Mouse (Mus musculus): ENCODE results near the gene Capn2. TPM values are rescaled to one million over a fixed set of nuclear protein-coding genes. Genes with fewer than 3 reads are reported as not detected.

Capn2 gene
- polyA plus RNA-seq, 1 experiment from 2014 or later = 51.4 TPM

GRCm38 (mm10) chr1:182430676-182431075, 86.7 kb downstream of the Capn2 start:
- ATAC-seq (replicated peaks; ENCODE audit: low FRiP score) (no peak), DNase-seq (ENCODE audit: low spot score) (no peak)
- H3K36me3 ChIP-seq (ENCODE audit: control insufficient read depth, insufficient read depth, low read length) = peaks cover 5% of the 10 kb centered on the region; the same call in 1 of the 2 replicates
- H3K27me3 ChIP-seq (replicated peaks; ENCODE audit: control insufficient read depth, insufficient read depth, low read length) = no peaks in the 10 kb centered on the region
- peaks cover 5% of the 10 kb centered on the region; the same call in 1 of the 2 replicates for H3K4me1 ChIP-seq (replicated peaks; ENCODE audit: control insufficient read depth, insufficient read depth, low read length)
- no peak overlapping the region for H3K4me3 ChIP-seq (ENCODE audit: low read depth, low read length)
- H3K27ac ChIP-seq (ENCODE audit: low read depth, low read length) = no peak overlapping the region
- WGBS = 93% methylated on average over 2 of the region's 2 CpGs
- H3K9ac ChIP-seq (ENCODE audit: low read depth, low read length) = no peak overlapping the region
- no peak overlapping the region for H3K4me2 ChIP-seq
- no peaks in the 10 kb centered on the region for H3K9me3 ChIP-seq (ENCODE audit: control insufficient read depth, low read length)

- Histone ChIP-seq H3K4me1 (replicated peaks; ENCODE audit: control insufficient read depth, insufficient read depth, low read length) (peaks cover 7% of the 10 kb centered on the region; the same call in 1 of the 2 replicates), H3K9me3 (ENCODE audit: control insufficient read depth, low read length) (no peaks in the 10 kb centered on the region), H3K27me3 (replicated peaks; ENCODE audit: control insufficient read depth, insufficient read depth, low read length) (no peaks in the 10 kb centered on the region), H3K27ac (ENCODE audit: low read depth, low read length) (no peak overlapping the region), H3K4me3 (ENCODE audit: low read depth, low read length) (no peak overlapping the region), H3K36me3 (ENCODE audit: control insufficient read depth, insufficient read depth, low read length) (peaks cover 5% of the 10 kb centered on the region; the same call in 1 of the 2 replicates), H3K9ac (ENCODE audit: low read depth, low read length) (no peak overlapping the region), H3K4me2 (no peak overlapping the region)
- ATAC-seq (replicated peaks; ENCODE audit: low FRiP score) (no peak), DNase-seq (ENCODE audit: low spot score) (no peak)
- 90% methylated on average over 3 of the region's 3 CpGs for WGBS
Measured at GRCm38 (mm10) chr1:182429826-182430225, 87.6 kb downstream of the Capn2 start.

- DNase-seq (ENCODE audit: low spot score) (no peak), ATAC-seq (replicated peaks; ENCODE audit: low FRiP score) (no peak)
- peaks cover 7% of the 10 kb centered on the region; the same call in 1 of the 2 replicates for H3K4me1 ChIP-seq (replicated peaks; ENCODE audit: control insufficient read depth, insufficient read depth, low read length)
Measured at GRCm38 (mm10) chr1:182427426-182427825, 90.0 kb downstream of the Capn2 start.

GRCm38 (mm10) chr1:182426444-182426843, 91.0 kb downstream of the Capn2 start:
- DNase-seq (ENCODE audit: low spot score) = no peak
- 67% methylated on average over 2 of the region's 2 CpGs for WGBS
- Histone ChIP-seq H3K4me3 (ENCODE audit: low read depth, low read length) (no peak overlapping the region), H3K4me2 (no peak overlapping the region), H3K27me3 (replicated peaks; ENCODE audit: control insufficient read depth, insufficient read depth, low read length) (no peaks in the 10 kb centered on the region), H3K9me3 (ENCODE audit: control insufficient read depth, low read length) (no peaks in the 10 kb centered on the region), H3K27ac (ENCODE audit: low read depth, low read length) (no peak overlapping the region), H3K4me1 (replicated peaks; ENCODE audit: control insufficient read depth, insufficient read depth, low read length) (peaks cover 7% of the 10 kb centered on the region; the same call in 1 of the 2 replicates), H3K9ac (ENCODE audit: low read depth, low read length) (no peak overlapping the region), H3K36me3 (ENCODE audit: control insufficient read depth, insufficient read depth, low read length) (no peaks in the 10 kb centered on the region; the same call in 1 of the 2 replicates)
- ATAC-seq (replicated peaks; ENCODE audit: low FRiP score) = no peak

More at GRCm38 (mm10) chr1:182427426-182427825, 90.0 kb downstream of the Capn2 start:
- Histone ChIP-seq H3K27ac (ENCODE audit: low read depth, low read length) (no peak overlapping the region), H3K4me3 (ENCODE audit: low read depth, low read length) (no peak overlapping the region), H3K36me3 (ENCODE audit: control insufficient read depth, insufficient read depth, low read length) (peaks cover 5% of the 10 kb centered on the region; the same call in 1 of the 2 replicates), H3K9me3 (ENCODE audit: control insufficient read depth, low read length) (no peaks in the 10 kb centered on the region), H3K9ac (ENCODE audit: low read depth, low read length) (no peak overlapping the region), H3K27me3 (replicated peaks; ENCODE audit: control insufficient read depth, insufficient read depth, low read length) (no peaks in the 10 kb centered on the region), H3K4me2 (no peak overlapping the region)
- 83% methylated on average over 1 of the region's 1 CpGs for WGBS

GRCm38 (mm10) chr1:182425176-182425575, 92.2 kb downstream of the Capn2 start:
- Histone ChIP-seq H3K4me3 (ENCODE audit: low read depth, low read length) (no peak overlapping the region), H3K27ac (ENCODE audit: low read depth, low read length) (no peak overlapping the region), H3K9ac (ENCODE audit: low read depth, low read length) (no peak overlapping the region), H3K36me3 (ENCODE audit: control insufficient read depth, insufficient read depth, low read length) (no peaks in the 10 kb centered on the region), H3K9me3 (ENCODE audit: control insufficient read depth, low read length) (no peaks in the 10 kb centered on the region), H3K27me3 (replicated peaks; ENCODE audit: control insufficient read depth, insufficient read depth, low read length) (no peaks in the 10 kb centered on the region), H3K4me2 (no peak overlapping the region), H3K4me1 (replicated peaks; ENCODE audit: control insufficient read depth, insufficient read depth, low read length) (peaks cover 7% of the 10 kb centered on the region; the same call in 1 of the 2 replicates)
- WGBS = 77% methylated on average over 3 of the region's 3 CpGs
- ATAC-seq (replicated peaks; ENCODE audit: low FRiP score) = no peak
- no peak for DNase-seq (ENCODE audit: low spot score)

- Histone ChIP-seq H3K4me2 (no peak overlapping the region), H3K36me3 (ENCODE audit: control insufficient read depth, insufficient read depth, low read length) (no peaks in the 10 kb centered on the region), H3K9me3 (ENCODE audit: control insufficient read depth, low read length) (no peaks in the 10 kb centered on the region), H3K27ac (ENCODE audit: low read depth, low read length) (no peak overlapping the region), H3K9ac (ENCODE audit: low read depth, low read length) (no peak overlapping the region), H3K4me1 (replicated peaks; ENCODE audit: control insufficient read depth, insufficient read depth, low read length) (peaks cover 7% of the 10 kb centered on the region; the same call in 1 of the 2 replicates), H3K27me3 (replicated peaks; ENCODE audit: control insufficient read depth, insufficient read depth, low read length) (no peaks in the 10 kb centered on the region), H3K4me3 (ENCODE audit: low read depth, low read length) (no peak overlapping the region)
- WGBS = 92% methylated on average over 2 of the region's 2 CpGs
- no peak for DNase-seq (ENCODE audit: low spot score)
- no peak for ATAC-seq (replicated peaks; ENCODE audit: low FRiP score)
Measured at GRCm38 (mm10) chr1:182424274-182424673, 93.1 kb downstream of the Capn2 start.

GRCm38 (mm10) chr1:182419481-182419880, 97.9 kb downstream of the Capn2 start:
- no peak overlapping the region for H3K9ac ChIP-seq (ENCODE audit: low read depth, low read length)
- 81% methylated on average over 3 of the region's 3 CpGs for WGBS
- ATAC-seq (replicated peaks; ENCODE audit: low FRiP score) = no peak
- no peak overlapping the region for H3K4me3 ChIP-seq (ENCODE audit: low read depth, low read length)
- no peak overlapping the region for H3K4me2 ChIP-seq
- no peak for DNase-seq (ENCODE audit: low spot score)
- H3K4me1 ChIP-seq (replicated peaks; ENCODE audit: control insufficient read depth, insufficient read depth, low read length) = no peaks in the 10 kb centered on the region
- no peak overlapping the region for H3K27ac ChIP-seq (ENCODE audit: low read depth, low read length)
- no peaks in the 10 kb centered on the region for H3K27me3 ChIP-seq (replicated peaks; ENCODE audit: control insufficient read depth, insufficient read depth, low read length)
- no peaks in the 10 kb centered on the region for H3K9me3 ChIP-seq (ENCODE audit: control insufficient read depth, low read length)
- no peaks in the 10 kb centered on the region for H3K36me3 ChIP-seq (ENCODE audit: control insufficient read depth, insufficient read depth, low read length)

Other genes with a start within 250 kb of the Capn2 start
- gene Degs1, start 234.8 kb downstream of the Capn2 start, polyA plus RNA-seq (2014; fragmentation: Nextera tagmentation; extraction: Ambion mirVana) = 129 and 132 TPM in 2 replicates
- 14.8 and 18.0 TPM in 2 replicates for gene Fbxo28, start 176.0 kb downstream of the Capn2 start, polyA plus RNA-seq (2014; fragmentation: Nextera tagmentation; extraction: Ambion mirVana)
- gene Trp53bp2, start 108.4 kb downstream of the Capn2 start, polyA plus RNA-seq (2014; fragmentation: Nextera tagmentation; extraction: Ambion mirVana) = 12.3 and 14.0 TPM in 2 replicates
- gene Capn8, start 47.4 kb upstream of the Capn2 start, polyA plus RNA-seq (2014; fragmentation: Nextera tagmentation; extraction: Ambion mirVana) = not detected in 2 replicates
- not detected in 2 replicates for gene Ccdc185, start 231.6 kb upstream of the Capn2 start, polyA plus RNA-seq (2014; fragmentation: Nextera tagmentation; extraction: Ambion mirVana)
- gene Susd4, start 246.3 kb upstream of the Capn2 start, polyA plus RNA-seq (2014; fragmentation: Nextera tagmentation; extraction: Ambion mirVana) = 4.6 TPM in 2 replicates

Data from liver, embryonic 11.5 days (tissue).